Mouse (Mus musculus): ENCODE measurements around the gene Wipf1.

Gene Wipf1

DNA sequence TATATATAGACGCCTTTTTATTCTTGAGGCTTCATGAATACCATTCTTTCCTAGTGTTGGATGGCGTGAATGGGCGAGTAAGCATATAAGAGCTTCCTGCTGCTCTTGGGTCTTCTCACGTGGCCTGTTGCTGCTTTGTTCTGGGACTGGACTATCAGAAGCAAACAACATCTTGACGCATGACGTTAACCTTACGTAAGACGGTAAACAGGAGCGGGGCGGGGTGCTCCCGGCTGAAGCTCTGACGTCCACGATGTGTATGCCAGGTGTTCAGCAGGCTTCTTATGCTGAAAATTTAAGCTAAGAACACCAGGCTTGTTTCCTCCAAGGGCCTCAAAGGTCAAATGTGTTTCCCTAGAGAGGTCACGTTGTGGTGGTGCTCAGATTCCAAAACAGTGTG lies 103.7 kb downstream of the Wipf1 start:
- no peak for DNase-seq

- DNase-seq = no peak
Measured at GRCm38 (mm10) chr2:73419730-73420129, 109.8 kb downstream of the Wipf1 start.

DNA sequence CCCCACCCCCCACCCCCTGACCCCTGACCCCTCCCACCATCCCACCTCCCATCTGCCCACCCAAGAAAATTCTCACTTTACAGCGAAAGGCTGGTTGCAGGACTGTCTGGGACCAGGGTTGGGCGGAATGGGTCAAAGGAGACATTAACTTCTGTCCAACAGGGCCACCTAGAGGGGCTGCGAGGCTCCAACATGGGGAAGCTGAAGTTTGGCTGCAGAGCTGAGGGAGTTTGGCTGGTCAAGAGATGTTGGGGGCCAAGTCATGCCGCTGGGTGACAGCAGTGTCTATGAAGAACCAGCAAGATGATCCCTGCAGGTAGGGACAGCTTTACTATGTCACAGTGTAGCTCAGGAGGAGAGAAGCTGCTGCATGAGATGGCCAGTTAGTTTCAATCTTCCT lies 110.2 kb downstream of the Wipf1 start:
- DNase-seq = peak; percentile 17 to 18

- no peak for DNase-seq
Measured at GRCm38 (mm10) chr2:73415892-73416291, 113.6 kb downstream of the Wipf1 start.

DNA sequence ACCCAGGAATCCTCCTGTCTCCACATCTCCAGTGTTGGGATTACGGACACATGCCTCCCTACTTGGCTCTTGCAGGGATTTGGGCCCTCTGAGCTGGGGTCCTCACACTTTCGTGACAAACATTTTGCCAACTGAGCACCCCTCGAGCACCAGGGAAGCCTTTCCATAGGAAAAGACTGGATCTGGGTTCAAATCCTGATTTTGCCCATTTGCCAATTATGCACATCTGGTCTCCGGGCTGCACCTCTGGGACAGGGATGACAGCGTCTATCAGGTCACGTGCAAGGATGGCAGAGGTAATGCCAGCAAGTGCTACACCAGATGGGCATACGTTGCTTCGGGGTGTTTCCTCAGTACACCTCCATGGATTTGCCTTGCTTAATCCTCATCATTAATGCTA lies 119.5 kb downstream of the Wipf1 start:
- no peak for DNase-seq

GRCm38 (mm10) chr2:73407662-73408061 lies 121.9 kb downstream of the Wipf1 start:
- no peak for DNase-seq

DNA sequence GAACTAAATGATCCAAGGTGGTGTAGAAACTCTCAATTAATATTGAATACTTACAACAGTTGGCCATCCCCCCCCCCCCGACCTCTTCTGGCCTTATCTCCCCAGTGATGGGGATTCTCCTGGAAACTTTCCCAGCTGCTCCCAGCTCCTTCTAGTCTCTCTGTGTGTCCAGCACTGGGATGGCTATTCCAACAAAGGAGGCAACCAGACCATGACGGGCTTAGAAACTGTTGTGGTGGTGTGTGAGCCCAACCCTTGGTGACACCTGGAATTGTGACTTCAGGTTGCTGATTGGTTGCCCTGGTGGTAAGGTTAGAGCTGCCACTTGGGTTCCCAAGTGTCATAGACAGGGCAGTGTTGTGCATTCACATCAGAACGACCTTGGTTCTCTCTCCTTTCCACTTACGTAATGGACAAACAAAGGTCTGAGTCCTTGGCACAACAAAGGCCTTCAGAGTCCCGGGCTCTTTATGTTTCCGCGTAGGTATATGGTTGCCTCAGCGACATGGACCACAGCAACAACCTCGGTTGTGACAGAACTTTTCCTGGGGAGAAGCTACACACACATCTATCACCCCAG lies 123.1 kb downstream of the Wipf1 start:
- DNase-seq = no peak

DNA sequence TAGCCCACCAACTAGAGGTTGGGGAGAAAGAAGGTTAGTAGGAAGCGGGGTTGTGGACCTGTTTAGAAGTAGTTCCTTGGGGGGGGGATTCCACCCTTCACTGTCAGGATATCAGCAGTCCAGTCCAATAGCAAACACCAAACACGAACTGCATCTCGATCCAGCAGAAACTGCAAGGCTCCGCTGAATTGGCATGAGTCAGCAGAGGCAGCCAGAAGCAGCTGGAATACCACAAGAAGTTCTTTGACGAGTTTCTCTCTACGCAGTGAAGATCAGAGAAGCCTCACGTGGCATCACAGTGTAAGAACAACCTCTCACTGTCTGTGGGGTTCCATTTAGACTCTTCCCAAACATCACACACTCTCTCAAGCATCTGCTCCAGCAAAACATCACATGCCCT lies 124.6 kb downstream of the Wipf1 start:
- no peak for DNase-seq

DNA sequence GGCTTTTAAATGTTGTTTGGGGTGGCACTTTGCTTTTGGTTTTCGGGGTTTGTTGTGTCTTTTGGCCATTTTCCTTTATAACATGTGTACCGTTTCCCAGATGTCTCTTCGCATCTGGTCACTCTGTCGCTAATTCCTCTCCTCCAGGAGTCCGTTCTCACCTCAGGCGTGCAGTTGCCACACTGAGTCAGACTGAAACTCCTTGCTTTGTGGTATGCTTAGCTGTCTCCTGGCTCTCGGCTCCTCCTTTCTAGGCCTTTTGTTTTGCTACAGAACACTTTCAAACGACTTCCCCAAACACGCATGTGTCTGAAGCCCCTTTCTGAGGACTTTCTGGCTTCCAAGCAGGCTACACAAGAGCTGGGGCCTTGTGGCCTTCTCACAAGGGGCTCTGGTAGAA lies 125.1 kb downstream of the Wipf1 start:
- DNase-seq = no peak

- DNase-seq = no peak
Measured at GRCm38 (mm10) chr2:73403385-73404013, 126.0 kb downstream of the Wipf1 start.

DNA sequence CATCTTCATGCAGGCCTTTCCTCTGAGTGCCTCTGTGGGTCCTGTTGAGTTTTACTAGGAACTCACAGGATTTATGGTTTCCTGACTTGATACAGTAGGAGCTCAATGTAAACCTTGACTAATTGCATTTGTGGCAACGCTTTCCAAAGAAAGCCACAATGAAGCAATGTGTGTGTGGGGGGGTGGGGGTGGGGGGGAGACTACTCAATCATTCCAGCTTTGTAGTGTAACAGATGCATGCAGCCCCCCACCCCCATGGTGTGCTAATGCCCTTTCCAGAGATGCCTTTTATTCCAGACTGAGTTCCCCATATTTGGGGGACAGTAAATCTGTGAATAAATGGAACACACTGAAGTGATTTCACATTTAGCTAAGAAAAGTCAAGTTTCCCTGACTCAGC lies 127.8 kb downstream of the Wipf1 start:
- no peak for DNase-seq

DNA sequence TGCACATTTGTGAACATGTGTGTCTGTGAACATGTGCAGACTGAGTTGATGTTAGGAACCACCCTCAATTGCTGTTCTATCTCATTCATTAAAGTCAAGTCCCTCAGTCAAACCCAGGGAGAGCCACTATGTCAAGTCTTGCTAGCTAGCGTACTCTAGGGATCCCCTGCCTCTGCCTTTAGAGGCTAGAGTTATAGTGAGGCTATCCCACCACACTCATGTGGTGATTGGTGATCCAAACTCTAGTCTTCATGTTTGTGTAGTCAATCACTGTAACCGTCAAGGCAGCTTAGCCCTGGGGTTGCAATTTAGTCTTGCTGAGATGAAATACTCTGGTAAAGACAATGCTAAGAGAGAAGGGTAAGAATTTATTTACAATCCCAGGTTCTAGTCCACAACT lies 132.1 kb downstream of the Wipf1 start:
- DNase-seq = no peak

DNA sequence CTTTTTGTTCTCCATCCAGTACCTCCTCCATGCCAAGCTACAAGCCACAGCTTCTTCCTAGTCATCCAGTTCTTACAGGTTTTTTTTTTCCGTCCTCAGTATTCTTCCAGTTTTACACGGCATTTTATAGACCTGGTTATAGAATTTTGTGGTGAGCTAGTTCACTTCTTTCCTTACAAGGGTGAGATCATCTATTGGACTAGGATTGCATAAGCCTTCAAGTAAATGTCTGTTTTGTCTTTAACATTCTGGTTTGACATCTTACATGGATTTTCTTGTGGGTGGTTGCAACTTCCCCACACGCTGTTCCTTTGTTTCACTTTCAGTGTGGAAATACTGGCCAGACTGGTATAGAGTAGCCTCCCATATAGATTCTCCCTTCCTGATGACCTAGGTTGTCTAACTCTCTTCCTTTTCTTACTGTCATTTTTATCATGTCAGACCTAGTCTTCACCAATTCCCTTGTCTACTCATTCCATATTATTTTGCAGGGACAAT lies 132.7 kb downstream of the Wipf1 start:
- DNase-seq = no peak

DNA sequence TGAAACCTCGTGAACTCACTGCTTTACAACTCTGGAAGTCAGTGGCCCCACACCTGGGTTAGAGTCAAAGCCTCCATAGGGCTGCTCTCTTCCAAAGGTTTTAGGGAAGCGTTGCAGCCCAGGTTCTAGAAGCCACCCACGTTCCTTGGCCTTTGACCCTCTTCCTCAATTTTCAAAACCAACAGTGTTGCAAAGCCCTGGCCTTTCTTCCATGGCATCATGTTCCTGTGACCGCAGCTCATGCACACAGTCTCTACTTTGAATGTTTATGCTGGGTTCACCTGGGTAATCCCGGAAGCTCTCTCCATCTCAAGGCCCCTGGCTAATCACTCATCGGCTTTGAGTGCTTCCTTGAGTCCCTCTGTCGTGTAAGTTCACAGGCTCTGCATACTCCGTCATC lies 134.0 kb downstream of the Wipf1 start:
- DNase-seq = no peak

DNA sequence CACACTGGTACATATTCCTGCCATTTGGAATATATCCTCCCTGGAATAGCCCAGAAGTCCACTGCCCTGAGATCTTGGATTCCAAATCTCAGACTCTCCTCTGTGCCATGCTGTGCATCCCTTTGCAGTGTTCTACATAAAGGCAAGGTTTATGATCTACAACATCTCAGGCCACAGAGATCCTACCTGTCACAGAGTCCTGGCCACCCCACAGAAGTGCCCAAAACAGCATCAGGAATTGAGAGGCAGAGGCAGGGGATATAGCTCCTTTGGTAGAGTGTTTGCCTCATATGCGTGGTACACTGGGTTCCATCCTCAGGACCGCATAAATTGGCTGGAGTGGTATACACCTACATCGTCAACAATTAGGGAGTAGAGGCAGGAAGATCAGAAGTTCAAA lies 135.1 kb downstream of the Wipf1 start:
- no peak for DNase-seq

DNA sequence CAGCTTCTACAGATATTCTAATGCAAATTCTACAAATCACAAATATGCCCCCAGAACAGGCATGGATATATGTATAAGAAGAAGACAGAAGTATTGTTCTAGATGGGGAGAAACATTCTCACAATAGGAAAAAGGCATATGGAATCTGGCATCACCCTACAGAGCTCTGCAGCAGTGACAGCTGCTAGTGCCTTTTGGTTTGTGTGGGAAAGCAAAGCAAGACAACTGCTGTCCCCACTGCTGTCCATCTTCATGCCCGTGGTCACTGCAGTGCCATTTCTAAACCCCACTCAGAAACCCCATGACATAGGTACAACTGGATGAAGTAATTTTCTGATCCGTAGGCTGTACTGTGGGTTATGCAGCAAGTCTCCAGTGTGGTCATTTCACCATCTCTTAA lies 136.8 kb downstream of the Wipf1 start:
- DNase-seq = no peak

GRCm38 (mm10) chr2:73389951-73390350 lies 139.6 kb downstream of the Wipf1 start:
- no peak for DNase-seq

DNA sequence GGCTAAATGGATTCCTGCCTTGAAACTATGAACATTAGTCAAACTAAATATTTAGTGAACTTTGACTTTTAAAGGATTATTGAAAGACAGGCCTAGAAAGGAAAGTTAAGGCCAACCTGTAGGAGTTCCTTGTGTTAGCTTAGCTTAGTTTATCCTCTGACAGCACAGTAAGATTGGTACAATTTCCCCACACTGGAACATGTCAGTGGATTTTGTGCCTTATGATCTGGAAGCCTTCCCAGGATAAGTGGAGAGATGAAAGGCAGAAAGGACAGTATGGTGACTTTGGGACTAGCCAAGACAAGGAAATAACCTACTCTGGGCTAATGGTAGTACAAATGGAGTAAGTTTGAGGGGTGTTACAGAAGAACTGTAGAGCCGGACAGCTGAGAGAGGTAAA lies 141.7 kb downstream of the Wipf1 start:
- DNase-seq = no peak

- DNase-seq = peak; percentile 100
Measured at GRCm38 (mm10) chr2:73386356-73387046, 143.0 kb downstream of the Wipf1 start, which contains the start of gene Gpr155. Gene Gpr155, minus strand, starts transcription at chr2:73386572.

DNA sequence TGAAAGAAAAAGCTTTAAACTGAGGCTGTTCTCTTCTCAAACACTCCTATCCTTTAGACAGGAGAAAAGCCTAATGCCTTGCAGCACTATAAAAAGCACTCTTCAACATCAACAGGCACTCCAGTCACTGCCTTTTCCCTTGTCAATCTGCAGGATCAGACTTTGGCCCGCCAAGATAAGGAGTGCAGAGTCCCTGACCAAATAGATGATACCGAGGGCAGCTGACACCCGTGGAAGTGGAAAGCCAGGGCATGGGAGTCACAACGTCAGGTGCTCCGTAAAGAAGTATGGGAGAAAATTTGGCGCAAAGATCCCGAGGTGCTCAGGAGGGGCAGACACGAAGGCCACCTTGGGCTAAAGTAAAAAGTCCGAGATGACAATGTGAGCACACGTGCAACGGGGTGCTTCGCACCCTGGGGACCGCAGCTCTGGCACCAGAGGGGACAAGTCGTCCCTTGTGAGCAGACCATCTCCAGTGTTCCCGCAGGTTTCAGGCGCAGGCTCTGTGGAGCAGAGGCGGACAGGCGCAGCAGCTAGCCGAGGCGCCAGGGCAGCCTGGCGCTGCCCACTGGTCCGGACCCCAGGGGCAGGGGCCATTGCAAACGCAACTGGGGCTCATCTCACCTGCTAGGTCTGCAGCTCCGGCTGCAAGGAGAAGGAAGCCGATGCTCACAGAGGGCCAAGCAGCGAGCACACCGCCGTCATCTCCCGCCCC lies 143.7 kb downstream of the Wipf1 start:
- no peak for DNase-seq

DNA sequence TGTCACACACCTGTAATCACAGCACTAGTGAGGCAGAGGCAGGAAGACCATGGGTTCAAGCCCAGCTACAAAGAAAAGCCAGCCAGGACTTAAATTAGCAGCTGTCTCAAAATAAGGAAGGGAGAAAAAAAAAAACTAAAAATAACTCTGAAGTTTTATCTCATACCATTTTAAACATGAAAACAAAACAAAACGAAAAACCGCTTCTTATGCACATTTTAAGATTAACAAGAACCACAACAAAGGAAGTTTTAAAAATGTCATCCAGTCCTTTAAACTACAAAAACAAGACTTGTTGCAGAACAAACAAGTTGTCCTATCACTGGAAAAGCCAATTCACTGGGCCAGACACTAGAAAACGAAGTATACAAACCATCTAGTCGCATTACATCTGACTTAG lies 144.4 kb downstream of the Wipf1 start:
- DNase-seq = no peak

GRCm38 (mm10) chr2:73380298-73380975 lies 149.1 kb downstream of the Wipf1 start:
- DNase-seq = no peak

DNA sequence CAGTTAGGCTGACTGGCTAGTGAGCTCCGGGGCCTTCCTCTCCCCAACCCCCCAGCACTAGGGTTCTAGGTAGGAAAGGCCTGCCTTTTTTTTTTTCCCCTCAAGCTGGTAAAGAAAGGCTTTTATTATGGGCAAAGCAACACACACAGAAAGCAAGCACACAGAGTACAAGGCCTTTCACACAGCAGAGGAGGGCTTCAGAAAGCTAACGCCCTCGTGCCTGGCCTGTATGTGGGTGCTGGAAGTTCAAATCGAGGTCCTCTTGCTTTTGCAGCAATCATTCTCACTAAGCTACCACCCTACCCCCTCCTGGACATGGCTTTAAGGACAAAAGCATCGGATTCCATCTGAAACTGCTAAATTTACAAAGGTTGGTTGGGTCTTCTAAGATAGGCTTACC lies 149.9 kb downstream of the Wipf1 start:
- DNase-seq = no peak

Measured in cerebellum, adult 18-20 months (tissue).